Mouse (Mus musculus) layer of hippocampus, postnatal 36 days (tissue): ENCODE results near the gene Mif. TPM values are rescaled to one million over a fixed set of nuclear protein-coding genes. Genes with fewer than 3 reads are reported as not detected.
A peak's percentile ranks its signal among the peaks of the same experiment; 100 is the strongest.

ENCODE experiments used
- DNase-seq, 2 experiments: peaks; one replicate each; pipeline ENCODE4 v3.0.0; 2022
- total RNA-seq, 2 experiments: library from RNA; stranded (reverse); gene quantifications; 2 replicates each; pipeline ENCODE4 v1.2.3; 2021

Mif gene
- total RNA-seq, 2 experiments from 2014 or later, result 432 to 467 TPM

GRCm38 (mm10) chr10:75835761-75836531, 24.1 kb downstream of the Mif start:
- DNase-seq, result no peak

DNA sequence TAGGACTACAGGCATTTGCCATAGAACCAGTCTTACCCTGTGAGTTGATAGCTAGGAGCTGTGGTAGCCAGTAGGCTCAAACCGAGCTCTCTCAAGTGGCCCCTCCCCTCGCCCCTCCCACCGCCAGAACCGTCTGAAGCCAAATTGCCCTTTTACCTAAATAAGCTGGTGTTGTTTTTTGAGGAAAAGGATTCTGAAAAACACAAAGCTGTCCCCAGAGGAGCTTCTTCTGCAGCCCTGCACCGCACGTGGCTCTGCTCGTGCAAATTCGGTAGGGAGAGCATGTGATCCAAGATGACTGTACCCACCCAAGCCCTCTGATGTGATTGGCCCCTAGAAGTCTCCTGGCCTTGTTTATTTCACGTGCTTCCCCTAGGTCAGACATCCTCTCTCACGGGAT, 24.7 kb downstream of the Mif start:
- no peak for DNase-seq

DNA sequence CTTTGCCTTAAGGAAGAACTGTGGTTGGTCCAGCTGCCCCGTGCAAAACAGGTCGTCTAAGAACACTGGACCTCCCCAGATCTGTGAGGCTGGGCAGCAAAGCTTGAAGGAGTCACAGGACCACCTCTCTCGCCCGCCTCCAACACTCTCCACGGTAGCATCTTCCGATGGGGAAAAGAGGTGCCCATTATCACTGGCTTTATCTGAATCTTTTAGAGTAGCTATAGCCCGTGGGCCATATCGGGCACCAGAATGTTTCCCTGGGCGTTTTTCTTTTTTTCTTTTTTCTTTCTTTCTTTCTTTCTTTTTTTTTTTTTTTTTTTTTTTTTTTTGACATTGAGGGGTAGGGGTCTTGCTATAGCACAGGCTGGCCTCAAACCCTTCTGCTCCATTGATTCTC, 25.3 kb downstream of the Mif start:
- DNase-seq, result no peak

DNA sequence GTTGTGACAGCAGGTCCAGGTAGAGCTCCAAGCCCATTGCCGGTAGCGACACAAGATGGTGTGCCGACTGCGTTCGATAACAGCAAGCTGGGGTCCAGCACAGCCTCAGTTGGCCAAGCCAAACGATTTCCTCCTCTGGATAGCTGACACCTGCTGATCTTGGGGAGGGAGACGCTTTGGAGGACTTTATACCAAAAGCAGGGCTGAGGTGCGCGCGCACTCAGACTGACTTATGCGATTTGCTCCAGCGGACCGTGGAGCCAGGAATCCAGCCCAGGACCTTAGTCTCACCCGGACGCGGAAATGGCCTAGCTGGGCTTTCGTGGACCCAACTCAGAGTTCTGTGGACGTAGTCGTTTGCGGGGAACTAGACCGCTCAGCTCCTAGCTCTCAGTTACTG, 25.8 kb downstream of the Mif start:
- no peak for DNase-seq

- no peak for DNase-seq
Observed at GRCm38 (mm10) chr10:75833456-75834080, 26.5 kb downstream of the Mif start.

DNA sequence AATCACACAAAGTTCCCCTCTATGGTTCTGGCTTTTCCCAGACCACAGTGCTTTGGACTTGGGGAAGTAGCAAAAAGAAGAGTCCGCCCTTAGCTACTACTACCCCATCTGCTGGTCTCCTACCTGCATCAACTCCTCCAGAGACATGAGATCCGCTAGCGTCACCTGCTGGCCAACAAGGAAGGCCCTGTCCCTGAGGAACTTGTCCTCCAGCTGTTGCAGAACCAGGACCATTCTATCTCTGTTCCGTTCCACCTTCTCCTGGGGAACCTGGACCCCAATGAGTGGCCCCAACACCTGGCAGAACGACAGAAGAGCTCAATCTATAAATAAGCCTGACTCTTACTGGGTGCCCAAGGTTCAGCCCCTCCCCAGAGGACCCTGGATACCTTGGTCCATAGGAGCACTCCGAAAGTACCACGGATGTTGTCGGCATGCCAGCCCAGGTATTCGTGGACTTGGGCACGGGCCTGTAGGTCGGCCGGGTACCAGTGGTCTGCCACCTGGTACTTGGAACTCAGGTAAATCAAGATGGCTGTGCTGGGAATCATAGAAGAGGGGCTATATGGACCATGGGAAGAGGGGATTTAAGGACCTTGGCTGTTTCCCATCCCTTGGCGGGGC, 27.7 kb downstream of the Mif start:
- no peak for DNase-seq

GRCm38 (mm10) chr10:75830275-75830670, 29.8 kb downstream of the Mif start:
- DNase-seq, result no peak

DNA sequence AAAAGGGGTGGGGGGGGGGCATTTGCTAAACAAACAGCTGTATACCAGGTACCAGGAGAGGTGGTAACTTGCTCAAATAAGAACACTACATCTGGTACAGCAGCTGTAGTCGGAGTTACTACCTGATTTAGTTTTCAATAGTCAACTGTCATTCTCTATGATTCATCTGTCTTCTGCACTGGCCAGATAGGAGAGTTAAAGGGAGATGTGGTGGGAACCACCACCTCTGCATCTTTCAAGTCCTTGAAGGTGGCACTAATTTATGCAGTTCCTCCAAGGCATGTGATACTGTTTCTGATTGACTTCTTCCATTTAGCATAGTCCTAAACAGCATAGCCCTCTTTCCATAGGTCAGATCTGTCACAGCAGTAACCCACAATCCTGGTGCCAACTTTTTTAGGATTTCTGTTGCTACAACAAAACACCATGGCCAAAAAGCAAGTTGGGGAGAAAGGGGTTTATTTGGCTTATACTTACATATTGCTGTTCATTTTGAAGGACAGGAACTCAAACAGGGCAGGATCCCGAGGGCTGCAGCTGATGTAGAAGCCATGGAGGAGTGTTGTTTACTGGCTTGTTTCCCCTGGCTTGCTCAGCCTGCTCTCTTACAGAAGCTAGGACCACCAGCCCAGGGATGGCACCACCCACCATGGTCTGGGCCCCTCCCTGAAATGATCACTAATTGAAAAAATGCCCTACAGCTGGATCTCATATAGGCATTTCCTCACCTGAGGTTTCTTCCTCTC, 30.3 kb downstream of the Mif start:
- no peak for DNase-seq

DNA sequence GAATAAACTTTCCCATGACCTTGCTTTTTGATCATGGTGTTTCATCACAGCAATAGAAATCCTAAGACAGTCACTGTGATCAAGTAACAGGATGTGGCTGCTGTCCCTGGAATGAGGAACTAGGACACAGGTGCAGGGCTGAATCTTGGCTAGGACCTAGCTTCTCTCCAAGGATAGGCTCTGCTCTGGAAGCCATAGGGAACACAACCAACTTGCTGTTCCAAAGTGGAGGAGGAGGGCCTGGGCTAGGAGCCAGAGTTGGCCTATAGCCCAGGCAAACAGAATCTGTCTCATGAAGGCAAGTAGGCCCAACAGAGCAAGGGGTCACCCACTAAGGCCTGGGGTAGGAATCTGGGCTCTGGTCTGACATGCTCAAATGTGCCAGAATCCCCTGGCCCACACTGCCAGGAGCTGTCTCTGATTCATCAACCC, 31.5 kb downstream of the Mif start:
- DNase-seq, result peak; percentile 20 to 30

- DNase-seq, result no peak
Observed at GRCm38 (mm10) chr10:75827668-75828360, 32.2 kb downstream of the Mif start.

DNA sequence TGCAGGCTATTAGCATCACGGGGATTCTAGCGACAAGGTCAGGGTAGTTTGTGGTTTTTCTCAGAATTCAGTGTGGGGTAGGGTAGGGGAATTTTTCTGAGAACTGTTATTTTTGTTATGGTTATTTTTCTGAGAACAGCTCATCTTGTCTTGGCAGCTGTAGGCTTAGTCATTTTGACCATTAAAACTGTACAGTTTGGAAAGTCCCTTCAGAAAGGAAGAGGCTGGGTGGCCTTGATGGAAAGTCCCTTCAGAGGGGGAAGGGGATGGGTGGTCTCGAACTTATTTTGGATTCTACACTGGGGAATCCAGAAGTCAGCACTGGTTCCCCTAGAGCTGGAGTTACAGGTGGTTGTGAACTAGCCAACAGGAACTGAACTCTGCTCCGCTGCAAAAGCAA, 35.5 kb downstream of the Mif start:
- DNase-seq, result no peak

- DNase-seq, result no peak
Observed at GRCm38 (mm10) chr10:75823782-75824181, 36.3 kb downstream of the Mif start.

- DNase-seq, result no peak
Observed at GRCm38 (mm10) chr10:75822443-75822842, 37.6 kb downstream of the Mif start, which contains the start of gene Gstt4. Gene Gstt4, minus strand, starts transcription at chr10:75822543.

DNA sequence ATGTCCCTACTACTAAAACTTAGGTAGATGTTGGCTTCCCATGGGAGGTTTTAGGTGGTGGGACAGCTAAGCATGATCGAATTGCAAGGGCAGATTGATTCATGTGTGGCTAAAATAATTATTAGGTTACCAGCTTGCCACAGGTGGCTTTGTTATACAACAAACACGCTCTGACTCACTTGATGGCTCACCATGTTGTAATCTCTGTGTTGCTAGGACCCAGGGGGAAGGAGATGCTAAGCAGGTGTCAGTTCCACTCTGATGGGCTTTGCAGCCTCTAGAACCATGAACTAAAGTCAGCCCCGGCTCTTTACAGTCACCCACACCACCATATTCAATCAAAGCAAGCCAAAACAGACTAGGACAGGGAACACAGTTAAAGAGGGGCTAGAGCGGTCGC, 40.2 kb downstream of the Mif start:
- no peak for DNase-seq

DNA sequence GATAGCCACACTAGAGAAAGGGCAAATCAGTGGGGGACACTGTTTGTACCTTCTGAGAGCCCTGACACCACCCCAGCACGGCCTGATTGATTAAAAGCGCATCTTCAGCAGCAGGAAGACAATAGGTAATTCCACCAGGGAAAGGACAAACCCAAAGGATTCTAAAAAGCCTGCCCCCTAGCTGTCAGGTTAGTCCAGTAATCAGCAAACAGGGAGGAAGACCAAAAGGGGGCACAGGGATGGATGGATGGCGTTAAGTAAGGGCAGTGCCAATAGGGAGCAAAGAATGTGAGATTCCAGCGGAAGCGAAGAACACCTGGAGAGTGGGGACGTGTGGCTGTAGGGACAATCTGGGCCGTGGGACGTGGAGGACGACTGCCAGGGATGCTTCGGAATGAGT, 41.4 kb downstream of the Mif start:
- no peak for DNase-seq

Other genes with a start within 250 kb of the Mif start
- 1 to 10 TPM; 1.5 to 1.9 TPM for gene Susd2, start 216.2 kb downstream of the Mif start, total RNA-seq
- gene Cabin1, start 95.9 kb downstream of the Mif start, total RNA-seq, result 10 to 100 TPM; 58.5 to 73.4 TPM
- 10 to 100 TPM; 44.0 to 48.5 TPM for gene Ddt, start 86.8 kb downstream of the Mif start, total RNA-seq
- gene Gm20441, start 79.3 kb downstream of the Mif start, total RNA-seq, result not detected
- 1 to 10 TPM; 1.4 to 3.2 TPM for gene Gstt3, start 78.8 kb downstream of the Mif start, total RNA-seq
- gene Gstt1, start 61.7 kb downstream of the Mif start, total RNA-seq, result 1 to 10 TPM; 4.6 to 6.1 TPM
- not detected for gene Gstt4, start 37.7 kb downstream of the Mif start, total RNA-seq
- 1 to 10 TPM; 2.5 to 3.4 TPM for gene Gstt2, start 22.8 kb downstream of the Mif start, total RNA-seq
- gene Derl3, start 33.2 kb upstream of the Mif start, total RNA-seq, result 1 to 10 TPM; 4.7 to 9.1 TPM
- gene Smarcb1, start 61.4 kb upstream of the Mif start, total RNA-seq, result 10 to 100 TPM; 81.4 to 86.0 TPM
- gene Chchd10, start 72.9 kb upstream of the Mif start, total RNA-seq, result 100 to 1,000 TPM; 339 TPM
- gene Mmp11, start 76.3 kb upstream of the Mif start, total RNA-seq, result under 1 TPM; 0.81 to 0.95 TPM
- under 1 TPM in 1 of 2 experiments, not detected in 1; 0.52 TPM for gene Gm867, start 80.4 kb upstream of the Mif start, total RNA-seq
- gene Vpreb3, start 82.8 kb upstream of the Mif start, total RNA-seq, result not detected
- gene Gm5134, start 94.3 kb upstream of the Mif start, total RNA-seq, result under 1 TPM; 0.13 to 0.35 TPM
- gene Zfp280b, start 172.4 kb upstream of the Mif start, total RNA-seq, result 10 to 100 TPM; 16.7 to 18.1 TPM